Mouse (Mus musculus) gastrocnemius, postnatal 36 days (tissue): ENCODE measurements around the gene Poldip2. TPM values are rescaled to one million over a fixed set of nuclear protein-coding genes. Genes with fewer than 3 reads are reported as not detected.

Experiments used
- total RNA-seq, 2 experiments: library from RNA; stranded (reverse); gene quantifications; 2 replicates each; pipeline ENCODE4 v1.2.3; 2021

Poldip2 gene
- total RNA-seq, 2 experiments from 2014 or later, result 99.0 to 103 TPM

Other genes with a start within 250 kb of the Poldip2 start
- gene BC030499, start 221.4 kb upstream of the Poldip2 start, total RNA-seq, result under 1 TPM; 0.42 to 0.84 TPM
- gene Spag5, start 210.7 kb upstream of the Poldip2 start, total RNA-seq, result 1 to 10 TPM; 2.4 to 4.1 TPM
- gene Aldoc, start 189.2 kb upstream of the Poldip2 start, total RNA-seq, result 1 to 10 TPM; 1.3 to 1.9 TPM
- gene Pigs, start 183.8 kb upstream of the Poldip2 start, total RNA-seq, result 10 to 100 TPM; 20.1 to 21.3 TPM
- gene Unc119, start 168.7 kb upstream of the Poldip2 start, total RNA-seq, result 10 to 100 TPM; 10.1 to 16.2 TPM
- under 1 TPM in 1 of 2 experiments, not detected in 1; 0.10 TPM for gene Foxn1, start 125.6 kb upstream of the Poldip2 start, total RNA-seq
- gene Slc13a2, start 90.0 kb upstream of the Poldip2 start, total RNA-seq, result not detected
- gene Slc46a1, start 46.5 kb upstream of the Poldip2 start, total RNA-seq, result 1 to 10 TPM in 1 of 2 experiments, under 1 TPM in 1; 0.67 to 1.2 TPM
- gene Sarm1, start 14.4 kb upstream of the Poldip2 start, total RNA-seq, result 1 to 10 TPM in 1 of 2 experiments, under 1 TPM in 1; 0.69 to 1.1 TPM
- gene Vtn, start 13.1 kb upstream of the Poldip2 start, total RNA-seq, result 10 to 100 TPM; 11.4 to 12.2 TPM
- gene Sebox, start 8.7 kb upstream of the Poldip2 start, total RNA-seq, result not detected
- 10 to 100 TPM; 11.9 to 12.3 TPM for gene Tmem199, start within 50 bp of the Poldip2 start, total RNA-seq
- 10 to 100 TPM; 38.0 to 43.5 TPM for gene Tnfaip1, start 24.1 kb downstream of the Poldip2 start, total RNA-seq
- gene Ift20, start 24.2 kb downstream of the Poldip2 start, total RNA-seq, result 10 to 100 TPM; 18.1 to 19.9 TPM
- 1 to 10 TPM; 1.9 to 2.1 TPM for gene Tmem97, start 38.6 kb downstream of the Poldip2 start, total RNA-seq
- 1 to 10 TPM; 6.5 to 7.9 TPM for gene Nlk, start 185.2 kb downstream of the Poldip2 start, total RNA-seq
- gene Ccnq, start 239.5 kb downstream of the Poldip2 start, total RNA-seq, result 10 to 100 TPM; 10.3 to 10.4 TPM